Mouse (Mus musculus) MEL (cell line): ENCODE measurements around the gene Plxdc2.

Experiments
- CTCF ChIP-seq, 3 experiments: IDR thresholded peaks in 2 of 3; conservative IDR thresholded peaks in 1 of 3; 2 replicates each; pipeline ENCODE4 v1.5.1; 2011 to 2012; ENCODE audit warnings: low read length in 3 of 3, low read depth in 2 of 3, mild to moderate bottlenecking in 2 of 3, improper control_type of control experiment in 1 of 3, inconsistent platforms in 1 of 3, mixed read lengths in 1 of 3, moderate library complexity in 1 of 3; ENCODE audit not compliant: control insufficient read depth in 1 of 3, insufficient read depth in 1 of 3, poor library complexity in 1 of 3, severe bottlenecking in 1 of 3
- EP300 ChIP-seq, 2 experiments: IDR thresholded peaks; 2 replicates each; pipeline ENCODE4 v1.6.1; 2011; ENCODE audit warnings: improper control_type of control experiment in 2 of 2, low read length in 2 of 2, low read depth in 1 of 2, mild to moderate bottlenecking in 1 of 2
- GATA1 ChIP-seq: IDR thresholded peaks from 2 replicates; pipeline ENCODE4 v1.6.1; 2011; ENCODE audit warnings: low read depth, low read length, improper control_type of control experiment
- MAX ChIP-seq: IDR thresholded peaks from 2 replicates; pipeline ENCODE4 v1.6.1; 2011; ENCODE audit warnings: low read length, improper control_type of control experiment
- POLR2A ChIP-seq, 2 experiments: IDR thresholded peaks; 2 replicates each; pipeline ENCODE4 v1.6.1; 2011 to 2012; ENCODE audit warnings: low read length in 2 of 2, mild to moderate bottlenecking in 2 of 2, control low read depth in 1 of 2, improper control_type of control experiment in 1 of 2, low read depth in 1 of 2, moderate library complexity in 1 of 2; ENCODE audit not compliant: control insufficient read depth in 1 of 2, insufficient read depth in 1 of 2, poor library complexity in 1 of 2
- POLR2AphosphoS2 ChIP-seq: IDR thresholded peaks from 2 replicates; pipeline ENCODE4 v1.6.1; 2011; ENCODE audit warnings: low read length, improper control_type of control experiment
- POLR2AphosphoS5 ChIP-seq: IDR thresholded peaks from 2 replicates; pipeline ENCODE4 v1.6.1; 2012; ENCODE audit warnings: low read depth, borderline replicate concordance, mild to moderate bottlenecking, inconsistent platforms, low read length, moderate library complexity, mixed read lengths
- ZC3H11A ChIP-seq: IDR thresholded peaks from 2 replicates; pipeline ENCODE4 v1.6.1; 2012; ENCODE audit warnings: low read depth, mild to moderate bottlenecking, inconsistent platforms, low read length, improper control_type of control experiment
- ZMIZ1 ChIP-seq: IDR thresholded peaks from 2 replicates; pipeline ENCODE4 v1.6.1; 2012; ENCODE audit warnings: low read depth, mild to moderate bottlenecking, inconsistent platforms, low read length, improper control_type of control experiment, moderate library complexity

DNA sequence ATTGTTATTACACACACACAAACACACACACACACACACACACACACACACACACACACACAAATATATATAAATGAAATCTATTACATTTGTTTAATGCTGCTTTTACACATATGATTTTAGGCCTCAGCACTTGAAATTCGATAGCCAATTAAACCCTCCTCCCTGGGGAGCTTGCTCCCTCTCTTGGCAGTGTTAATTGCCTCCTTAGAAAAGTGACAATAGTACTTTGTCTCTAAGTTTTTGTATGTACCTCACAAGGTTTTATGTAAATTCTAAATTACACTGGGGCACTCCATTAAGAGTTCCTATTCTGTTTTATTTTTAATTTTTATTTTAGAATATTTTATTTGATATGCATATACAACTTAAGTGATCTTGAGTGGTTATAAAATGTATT lies 176.1 kb downstream of the Plxdc2 start:
- TF ChIP-seq POLR2AphosphoS2 (no peak), ZMIZ1 (no peak), POLR2A (IDR thresholded peaks at IDR 0.05; ENCODE audit: control insufficient read depth in 1 of 2, insufficient read depth in 1 of 2, low read depth in 1 of 2, low read length in 2 of 2, poor library complexity in 1 of 2) (no peak), ZC3H11A (no peak), CTCF (IDR thresholded peaks at IDR 0.05 in 2 of 3, conservative IDR thresholded peaks at IDR 0.05 in 1 of 3; ENCODE audit: control insufficient read depth in 1 of 3, insufficient read depth in 1 of 3, low read depth in 2 of 3, low read length in 3 of 3, poor library complexity in 1 of 3, severe bottlenecking in 1 of 3) (no peak), EP300 (IDR thresholded peaks at IDR 0.05; ENCODE audit: low read depth in 1 of 2, low read length in 2 of 2) (no peak), POLR2AphosphoS5 (no peak), MAX (no peak), GATA1 (no peak)
